Mouse (Mus musculus): Measurements from ENCODE around the gene Sumo3. TPM values are rescaled to one million over a fixed set of nuclear protein-coding genes. Genes with fewer than 3 reads are reported as not detected.

The Sumo3 gene
- polyA plus RNA-seq, 1 experiment from 2014 or later = 252 TPM

DNA sequence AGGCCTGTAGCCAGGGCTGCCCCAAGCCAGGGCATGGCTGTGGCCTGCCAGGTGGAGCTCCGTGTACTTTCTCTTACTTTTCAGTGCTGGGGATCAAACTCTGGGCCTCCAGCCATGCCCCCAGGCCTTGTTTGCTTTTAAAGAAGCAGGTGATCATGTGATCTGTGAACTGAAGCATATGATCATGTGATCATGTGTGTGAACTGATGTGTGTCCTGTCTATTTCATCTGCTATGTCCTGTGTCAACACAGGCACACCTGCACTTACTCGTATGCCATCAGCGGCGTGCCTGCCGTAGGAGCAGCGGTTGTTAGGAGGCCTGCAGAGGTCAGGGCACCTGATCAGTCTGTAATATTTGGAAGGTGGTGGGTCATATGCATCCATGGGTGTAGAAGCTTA is 28.1 kb downstream of the Sumo3 start:
- 71% methylated on average over 6 of the region's 6 CpGs for WGBS
- Histone ChIP-seq H3K36me3 (peaks cover 57% of the 10 kb centered on the region), H3K9me3 (no peaks in the 10 kb centered on the region)

GRCm38 (mm10) chr10:77634452-77635231 is 28.7 kb downstream of the Sumo3 start:
- Histone ChIP-seq H3K4me2 (no peak overlapping the region), H3K27ac (replicated peaks) (peak overlapping the region; percentile 54), H3K36me3 (peaks cover 60% of the 10 kb centered on the region), H3K9me3 (no peaks in the 10 kb centered on the region), H3K4me1 (replicated peaks) (peaks cover 43% of the 10 kb centered on the region), H3K4me3 (no peak overlapping the region), H3K27me3 (no peaks in the 10 kb centered on the region), H3K9ac (no peak overlapping the region)
- WGBS = 52% methylated on average over 13 of the region's 13 CpGs
- peak; percentile 80 for ATAC-seq (ENCODE audit: low read depth)

More for the DNA sequence above, 28.1 kb downstream of the Sumo3 start:
- H3K4me2 ChIP-seq = no peak overlapping the region
- no peaks in the 10 kb centered on the region for H3K27me3 ChIP-seq
- no peak for ATAC-seq (ENCODE audit: low read depth)
- H3K9ac ChIP-seq = no peak overlapping the region
- no peak overlapping the region for H3K4me3 ChIP-seq
- peaks cover 44% of the 10 kb centered on the region for H3K4me1 ChIP-seq (replicated peaks)
- H3K27ac ChIP-seq (replicated peaks) = 0 out of 2 replicates have a peak overlapping the region, but pooled peaks have one; percentile 46

GRCm38 (mm10) chr10:77636234-77636922 is 30.5 kb downstream of the Sumo3 start:
- Histone ChIP-seq H3K9me3 (no peaks in the 10 kb centered on the region), H3K27me3 (no peaks in the 10 kb centered on the region), H3K9ac (no peak overlapping the region), H3K27ac (replicated peaks) (no peak overlapping the region), H3K4me2 (no peak overlapping the region), H3K4me3 (no peak overlapping the region), H3K4me1 (replicated peaks) (peaks cover 39% of the 10 kb centered on the region), H3K36me3 (peaks cover 68% of the 10 kb centered on the region)
- no peak for ATAC-seq (ENCODE audit: low read depth)
- WGBS = 89% methylated on average over 7 of the region's 7 CpGs

DNA sequence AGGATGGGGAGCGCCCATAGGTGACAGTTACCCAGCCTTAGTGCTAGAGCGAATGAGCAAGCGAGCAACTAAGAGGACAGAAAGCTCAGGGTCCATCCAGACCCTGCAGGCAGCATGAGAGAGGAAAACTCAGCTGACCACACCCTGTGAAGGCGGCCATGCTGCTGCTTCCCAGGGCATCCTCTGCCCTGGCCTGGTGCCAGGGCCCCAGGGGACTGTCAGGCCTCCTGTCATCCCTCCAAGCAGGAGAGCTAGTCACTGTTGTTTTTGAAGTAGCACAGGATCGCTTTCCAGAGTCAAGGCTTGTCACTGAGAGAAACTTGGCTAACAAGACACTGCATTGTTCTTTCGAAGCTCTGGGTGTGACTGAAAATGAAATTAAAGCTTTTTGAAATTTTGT is 33.1 kb downstream of the Sumo3 start:
- H3K4me1 ChIP-seq (replicated peaks) = peaks cover 28% of the 10 kb centered on the region
- no peak overlapping the region for H3K4me3 ChIP-seq
- no peak overlapping the region for H3K4me2 ChIP-seq
- no peaks in the 10 kb centered on the region for H3K27me3 ChIP-seq
- H3K9me3 ChIP-seq = no peaks in the 10 kb centered on the region
- H3K27ac ChIP-seq (replicated peaks) = no peak overlapping the region
- no peak for ATAC-seq (ENCODE audit: low read depth)
- WGBS = 72% methylated on average over 6 of the region's 6 CpGs
- H3K9ac ChIP-seq = peak overlapping the region; percentile 9; the same call in 1 of the 2 replicates
- peaks cover 72% of the 10 kb centered on the region for H3K36me3 ChIP-seq

DNA sequence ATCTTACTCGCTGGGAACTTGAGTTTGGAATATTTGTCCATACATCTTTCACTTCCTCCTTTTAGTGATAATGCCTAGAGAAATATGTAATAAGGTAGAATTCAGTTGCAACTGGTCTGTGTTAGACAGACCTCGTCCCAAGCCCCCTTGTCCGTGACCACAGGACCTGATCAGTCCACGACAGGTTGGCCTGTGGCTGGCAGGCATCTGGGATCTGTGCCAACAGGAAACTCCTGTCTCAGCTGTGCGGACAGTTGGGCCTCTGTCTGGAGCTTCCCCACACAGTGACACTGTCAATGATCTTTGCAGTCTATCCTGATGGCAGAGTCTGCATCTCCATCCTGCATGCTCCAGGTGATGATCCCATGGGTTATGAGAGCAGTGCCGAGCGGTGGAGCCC is 37.3 kb downstream of the Sumo3 start:
- no peaks in the 10 kb centered on the region for H3K9me3 ChIP-seq
- H3K4me3 ChIP-seq = no peak overlapping the region
- H3K36me3 ChIP-seq = peaks cover 73% of the 10 kb centered on the region
- H3K4me2 ChIP-seq = no peak overlapping the region
- ATAC-seq (ENCODE audit: low read depth) = no peak
- H3K27ac ChIP-seq (replicated peaks) = no peak overlapping the region
- H3K9ac ChIP-seq = no peak overlapping the region
- 85% methylated on average over 7 of the region's 7 CpGs for WGBS
- no peaks in the 10 kb centered on the region for H3K27me3 ChIP-seq
- H3K4me1 ChIP-seq (replicated peaks) = peaks cover 10% of the 10 kb centered on the region

- peaks cover 9% of the 10 kb centered on the region for H3K4me1 ChIP-seq (replicated peaks)
- no peak for ATAC-seq (ENCODE audit: low read depth)
- no peak overlapping the region for H3K4me3 ChIP-seq
- no peak overlapping the region for H3K27ac ChIP-seq (replicated peaks)
- H3K4me2 ChIP-seq = no peak overlapping the region
- H3K36me3 ChIP-seq = peaks cover 58% of the 10 kb centered on the region
- no peaks in the 10 kb centered on the region for H3K27me3 ChIP-seq
- WGBS = 90% methylated on average over 5 of the region's 5 CpGs
- H3K9me3 ChIP-seq = no peaks in the 10 kb centered on the region
- H3K9ac ChIP-seq = no peak overlapping the region
These were observed 39.7 kb downstream of the Sumo3 start for GRCm38 (mm10) chr10:77645571-77645970.

DNA sequence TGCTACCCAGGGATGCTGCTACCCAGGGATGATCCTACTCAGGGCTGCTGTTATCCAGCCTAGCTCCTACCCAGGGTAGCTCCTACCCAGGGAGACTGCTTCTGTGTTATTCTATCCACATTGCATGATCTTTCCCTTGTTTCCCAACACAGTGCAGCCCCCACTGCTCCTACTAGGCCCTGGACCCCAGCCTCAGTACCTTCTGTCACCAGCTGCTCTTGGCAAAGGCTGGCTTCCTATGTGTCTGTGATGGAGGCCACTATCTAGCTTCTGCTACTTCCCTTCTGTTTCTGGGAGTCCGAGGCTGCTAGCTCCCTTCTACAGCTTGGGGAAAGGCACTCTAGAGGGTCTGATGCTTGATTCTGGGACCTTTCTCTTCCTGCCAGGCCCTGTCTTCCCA is 41.6 kb downstream of the Sumo3 start:
- no peaks in the 10 kb centered on the region for H3K9me3 ChIP-seq
- no peak overlapping the region for H3K9ac ChIP-seq
- peaks cover 9% of the 10 kb centered on the region for H3K4me1 ChIP-seq (replicated peaks)
- H3K4me2 ChIP-seq = no peak overlapping the region
- H3K27ac ChIP-seq (replicated peaks) = no peak overlapping the region
- H3K36me3 ChIP-seq = peaks cover 41% of the 10 kb centered on the region
- 85% methylated on average over 1 of the region's 1 CpGs for WGBS
- H3K27me3 ChIP-seq = no peaks in the 10 kb centered on the region
- H3K4me3 ChIP-seq = no peak overlapping the region
- ATAC-seq (ENCODE audit: low read depth) = no peak

DNA sequence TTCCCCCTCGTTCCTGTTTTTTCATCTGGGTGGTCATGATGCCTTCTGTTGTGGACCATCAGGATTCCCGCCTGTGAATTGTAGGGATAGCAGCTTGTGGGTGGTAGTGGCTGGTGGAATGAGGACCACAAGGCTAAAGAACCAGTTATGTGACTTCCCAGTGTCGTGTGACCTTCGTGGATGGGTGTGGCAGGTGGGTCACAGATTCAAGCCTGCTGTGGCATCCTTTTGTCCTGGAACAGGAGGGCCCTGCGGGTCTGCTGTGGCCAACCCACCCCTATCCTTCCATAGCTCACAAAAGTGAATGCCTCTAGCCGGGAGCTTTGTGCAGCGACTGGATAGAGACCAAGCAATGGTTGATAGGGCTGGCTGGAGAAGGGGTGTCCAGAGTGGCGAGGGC is 42.0 kb downstream of the Sumo3 start:
- WGBS = 80% methylated on average over 8 of the region's 8 CpGs
- H3K4me2 ChIP-seq = no peak overlapping the region
- peaks cover 38% of the 10 kb centered on the region for H3K36me3 ChIP-seq
- H3K4me1 ChIP-seq (replicated peaks) = peaks cover 9% of the 10 kb centered on the region
- no peak overlapping the region for H3K9ac ChIP-seq
- ATAC-seq (ENCODE audit: low read depth) = no peak
- no peak overlapping the region for H3K27ac ChIP-seq (replicated peaks)
- no peaks in the 10 kb centered on the region for H3K27me3 ChIP-seq
- H3K9me3 ChIP-seq = no peaks in the 10 kb centered on the region
- no peak overlapping the region for H3K4me3 ChIP-seq

GRCm38 (mm10) chr10:77652046-77652445 is 46.1 kb downstream of the Sumo3 start:
- H3K9me3 ChIP-seq = no peaks in the 10 kb centered on the region
- 89% methylated on average over 9 of the region's 9 CpGs for WGBS
- no peak overlapping the region for H3K9ac ChIP-seq
- H3K27ac ChIP-seq (replicated peaks) = no peak overlapping the region
- no peaks in the 10 kb centered on the region for H3K36me3 ChIP-seq
- H3K4me3 ChIP-seq = no peak overlapping the region
- peaks cover 9% of the 10 kb centered on the region for H3K4me1 ChIP-seq (replicated peaks)
- H3K4me2 ChIP-seq = no peak overlapping the region
- no peaks in the 10 kb centered on the region for H3K27me3 ChIP-seq
- ATAC-seq (ENCODE audit: low read depth) = no peak

- no peak for ATAC-seq (ENCODE audit: low read depth)
- no peak overlapping the region for H3K9ac ChIP-seq
- no peaks in the 10 kb centered on the region for H3K36me3 ChIP-seq
- no peaks in the 10 kb centered on the region for H3K9me3 ChIP-seq
- peaks cover 10% of the 10 kb centered on the region for H3K4me1 ChIP-seq (replicated peaks)
- H3K4me3 ChIP-seq = no peak overlapping the region
- no peak overlapping the region for H3K27ac ChIP-seq (replicated peaks)
- H3K27me3 ChIP-seq = no peaks in the 10 kb centered on the region
- no peak overlapping the region for H3K4me2 ChIP-seq
- 59% methylated on average over 15 of the region's 15 CpGs for WGBS
These were observed 52.5 kb downstream of the Sumo3 start for GRCm38 (mm10) chr10:77658286-77658994.

GRCm38 (mm10) chr10:77663949-77664665 is 58.2 kb downstream of the Sumo3 start:
- no peak overlapping the region for H3K27ac ChIP-seq (replicated peaks)
- peak overlapping the region; percentile 35 for H3K4me2 ChIP-seq
- peaks cover 5% of the 10 kb centered on the region for H3K4me1 ChIP-seq (replicated peaks)
- H3K4me3 ChIP-seq = no peak overlapping the region
- H3K9me3 ChIP-seq = no peaks in the 10 kb centered on the region
- H3K27me3 ChIP-seq = no peaks in the 10 kb centered on the region
- ATAC-seq (ENCODE audit: low read depth) = no peak
- WGBS = 40% methylated on average over 43 of the region's 43 CpGs
- no peak overlapping the region for H3K9ac ChIP-seq
- H3K36me3 ChIP-seq = no peaks in the 10 kb centered on the region
